Mouse (Mus musculus) heart, postnatal 25 days (tissue): ENCODE data around the gene Garnl3. TPM values are rescaled to one million over a fixed set of nuclear protein-coding genes. Genes with fewer than 3 reads are reported as not detected.

ENCODE experiments used
- DNase-seq: peaks from one replicate; pipeline ENCODE4 v3.0.0; 2022; ENCODE audit warnings: low spot score
- intact Hi-C: fragments of 180-260 bp; cut with DNase I; formaldehyde crosslinking; loops from one replicate; pipeline ENCODE4 v1.15.1; 2025
- total RNA-seq, 2 experiments: library from RNA; stranded (reverse); gene quantifications; 2 replicates each; pipeline ENCODE4 v1.2.3; 2021

Garnl3 gene
- 1 to 10 TPM; 3.0 to 3.3 TPM for total RNA-seq

DNA sequence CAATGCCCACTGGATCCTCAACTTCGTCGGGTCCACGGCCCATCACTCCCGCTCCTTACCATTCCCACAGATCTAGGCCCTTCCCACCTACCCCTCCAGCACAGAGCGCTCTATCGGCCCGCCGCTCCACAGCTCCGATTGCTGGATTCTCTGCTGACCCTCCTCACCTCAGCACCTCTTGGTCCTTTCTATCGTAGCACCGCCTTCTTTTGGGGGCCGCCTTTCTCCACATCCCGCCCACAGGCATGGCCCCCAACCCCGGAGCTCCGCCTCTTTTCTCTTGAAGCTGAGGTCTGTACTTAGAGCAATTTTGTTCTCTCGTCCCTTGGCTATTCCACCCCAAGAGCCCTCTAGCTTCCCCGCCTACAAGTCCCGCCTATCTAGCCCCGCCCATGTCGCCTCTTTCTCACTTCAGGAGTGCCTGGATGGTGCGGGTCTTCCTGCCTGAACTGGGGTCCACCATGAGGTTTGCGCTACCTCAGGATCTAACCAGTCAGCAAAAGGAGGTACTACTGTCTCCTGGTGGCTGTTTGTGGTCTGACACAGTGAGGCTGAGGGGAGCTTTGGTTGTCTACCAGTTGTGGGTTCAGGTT, at the start of gene Garnl3:
Garnl3 (minus strand) TSS at position 155 of the 593 bp plus-strand sequence.
- peak; percentile 61 for DNase-seq
- intact Hi-C loops = loop anchor here (5.0 kb wide), 2 partner anchors 109 to 139 kb away; no protein-coding TSS in a partner anchor

DNA sequence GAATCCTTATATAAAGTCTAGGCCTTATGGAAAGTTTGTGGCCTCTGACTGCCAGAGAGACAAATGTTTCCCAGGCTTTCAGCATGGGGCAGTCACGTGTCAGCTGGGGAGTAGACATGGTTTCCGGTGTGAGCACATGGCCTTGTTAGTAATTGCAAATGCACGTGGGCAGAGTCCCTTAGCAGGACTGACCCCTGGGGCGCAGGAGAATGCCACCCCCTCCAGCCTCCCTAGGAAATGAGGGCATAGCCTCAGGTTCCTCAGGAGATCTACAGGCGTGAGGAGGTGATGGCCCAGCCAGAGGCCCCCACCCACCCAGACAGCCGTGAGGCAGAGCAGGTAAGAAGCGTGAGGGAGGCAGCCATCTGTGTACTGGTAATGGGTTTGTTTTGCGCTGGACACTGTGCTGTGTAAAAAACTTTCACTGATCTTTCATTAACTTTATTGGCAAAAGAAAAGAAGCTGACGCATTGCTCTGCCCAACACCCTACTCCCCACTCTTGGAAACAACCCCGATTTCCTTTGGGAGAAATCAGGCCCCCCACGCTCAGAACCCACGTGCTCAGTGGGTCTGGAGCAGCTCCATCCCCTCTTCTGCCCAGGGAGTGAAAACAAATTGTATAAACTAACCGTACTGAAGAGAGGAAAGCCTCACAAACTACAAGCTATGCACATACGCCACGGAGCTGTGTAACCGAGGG, 48.6 kb upstream of the Garnl3 start:
- peak; percentile 53 for DNase-seq
- intact Hi-C loops = no loop called here

DNA sequence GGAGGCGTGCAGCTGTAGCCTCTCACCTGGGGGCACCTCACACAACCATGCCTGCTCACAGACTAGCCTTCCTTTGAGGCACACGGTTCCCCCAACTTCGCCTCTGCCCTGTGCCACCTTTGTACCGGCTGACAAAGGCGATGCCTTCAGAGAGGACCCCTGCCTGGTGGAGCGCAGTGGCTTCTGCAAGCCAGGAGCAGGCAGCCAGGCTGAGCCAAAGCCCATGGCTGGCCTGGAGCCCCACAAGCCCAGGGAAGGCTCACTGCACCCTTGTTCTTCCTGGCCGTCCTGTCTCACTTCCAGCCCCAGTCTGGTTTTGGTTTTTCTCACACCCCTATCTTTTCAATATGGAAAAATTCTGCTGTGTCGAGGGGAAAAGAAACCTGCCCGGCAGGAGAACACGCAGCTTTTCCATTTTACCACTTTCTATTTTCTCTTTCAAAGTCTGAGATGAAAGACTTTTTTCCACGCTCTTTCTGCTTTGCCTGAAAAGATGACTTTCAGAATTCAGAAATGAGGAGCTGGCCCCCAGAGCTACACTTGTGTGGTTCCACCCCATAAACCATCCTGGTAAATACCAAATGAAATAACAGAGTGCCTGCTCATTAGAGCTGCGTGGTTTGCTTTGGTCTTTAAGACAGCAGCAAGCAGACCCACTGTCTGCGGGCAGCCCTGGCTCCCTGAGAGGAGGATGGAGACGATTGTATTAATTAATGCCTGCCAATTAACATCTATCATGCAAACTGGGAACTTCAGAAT, 47.9 kb upstream of the Garnl3 start:
- DNase-seq = no peak
- intact Hi-C loops = no loop called here

DNA sequence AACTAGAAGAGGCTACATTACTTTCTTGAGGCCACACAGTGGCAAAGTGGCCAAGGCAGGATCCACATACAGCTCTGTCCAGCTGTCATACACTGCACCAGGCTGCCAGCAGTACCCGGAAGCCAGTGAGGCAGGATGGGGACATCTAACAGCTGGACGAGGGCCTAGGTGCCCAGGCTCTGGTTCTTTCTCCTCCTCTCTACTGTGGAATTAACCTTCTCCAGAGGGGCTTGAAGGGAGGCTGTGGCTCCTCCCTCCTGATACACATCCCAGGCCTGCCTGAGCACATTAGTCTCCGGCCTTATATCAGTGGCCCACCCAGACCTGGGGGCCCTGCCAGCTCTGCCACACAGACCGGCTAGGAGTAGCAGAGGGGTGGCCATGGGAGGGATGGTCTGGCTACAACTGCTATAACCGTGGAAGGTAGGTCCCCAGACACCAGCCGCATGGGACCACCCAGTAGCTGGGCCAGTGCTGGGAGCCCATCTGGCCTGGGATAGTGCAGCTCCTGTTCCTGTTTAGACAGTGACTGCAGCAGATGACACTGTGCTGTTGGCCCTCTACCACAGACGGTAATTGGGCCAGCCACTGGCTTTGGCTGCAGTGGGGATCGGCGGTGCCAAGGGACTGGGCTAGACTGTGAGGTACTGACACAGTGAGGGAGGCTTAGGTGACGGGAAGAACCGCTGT, 46.9 kb upstream of the Garnl3 start:
- intact Hi-C loops = no loop called here
- DNase-seq = no peak

DNA sequence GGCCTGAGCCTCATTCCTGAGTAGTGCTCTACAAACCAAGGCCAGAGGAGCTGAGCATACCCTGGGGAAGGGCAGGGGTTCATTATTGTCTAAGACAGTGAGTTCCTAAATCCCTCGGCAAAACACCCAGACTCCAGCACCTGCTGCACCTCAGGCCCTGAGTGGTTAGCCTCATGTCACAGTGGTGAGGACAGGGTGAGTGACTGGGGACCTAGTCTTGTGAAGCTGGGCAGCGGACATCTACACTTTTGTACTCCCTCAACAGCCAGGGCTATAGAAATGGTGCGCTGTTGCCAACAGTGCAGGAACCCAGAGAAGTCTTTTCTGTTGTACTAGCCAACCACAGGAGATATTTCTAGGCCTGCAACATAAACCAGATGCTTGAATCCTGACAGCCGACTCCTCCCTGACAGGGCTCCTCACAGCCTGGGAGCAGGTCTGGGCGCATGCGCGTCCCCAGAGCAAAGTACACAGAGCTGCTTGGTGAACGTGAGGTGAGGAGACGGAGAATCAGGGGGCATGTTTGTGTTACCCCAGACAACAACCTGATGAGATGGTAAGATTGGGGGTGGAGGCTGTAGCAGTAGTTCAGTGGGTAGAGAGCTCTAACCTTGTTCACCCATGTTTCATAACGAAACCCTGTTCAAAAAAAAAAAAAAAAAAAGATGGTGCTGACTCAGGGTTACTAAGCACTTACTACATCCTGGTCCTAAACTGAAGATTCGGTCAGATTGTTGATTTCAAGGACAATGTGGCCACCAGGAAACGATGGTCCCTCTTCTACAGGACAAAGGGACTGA, 46.2 kb upstream of the Garnl3 start:
- no peak for DNase-seq
- intact Hi-C loops = no loop called here

DNA sequence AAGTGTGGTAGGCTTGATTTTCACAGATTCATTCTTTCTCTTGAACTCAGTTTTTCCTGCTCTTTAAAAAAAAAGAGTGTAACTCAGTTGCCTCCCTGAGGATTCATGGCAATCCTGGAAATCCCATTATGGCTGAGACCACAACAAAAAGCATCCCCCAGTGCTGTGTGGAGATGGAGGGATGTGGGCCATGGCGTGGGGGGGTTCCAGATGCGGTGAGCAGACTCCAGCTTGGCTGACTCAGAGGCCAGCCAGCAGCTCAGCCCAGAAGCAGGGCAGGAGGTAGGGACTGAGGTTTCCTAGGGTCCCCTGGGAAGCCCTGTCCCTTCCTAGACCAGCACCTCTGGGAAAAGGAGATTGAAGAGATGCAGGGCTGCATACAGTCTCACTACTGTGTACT, 45.5 kb upstream of the Garnl3 start:
- intact Hi-C loops = no loop called here
- DNase-seq = no peak

DNA sequence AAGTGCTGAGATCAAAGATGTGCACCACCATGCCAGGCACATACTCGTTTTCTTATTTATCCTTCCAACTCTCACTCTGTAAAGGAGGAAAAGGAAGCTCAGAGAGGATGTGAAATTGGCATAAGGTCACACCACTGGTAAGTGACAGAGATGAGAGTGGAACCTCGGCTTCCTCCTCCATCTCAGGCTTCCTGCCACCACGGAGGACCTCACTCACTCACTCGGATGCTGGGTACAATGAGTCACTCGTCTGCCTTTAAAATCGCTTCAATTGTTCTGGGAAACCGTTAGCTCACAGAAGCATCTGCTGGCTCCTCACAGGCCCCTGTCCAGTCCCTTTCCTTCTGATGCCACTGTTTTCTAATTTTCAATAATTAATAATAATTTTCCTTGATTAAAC, 45.1 kb upstream of the Garnl3 start:
- no peak for DNase-seq
- intact Hi-C loops = no loop called here

DNA sequence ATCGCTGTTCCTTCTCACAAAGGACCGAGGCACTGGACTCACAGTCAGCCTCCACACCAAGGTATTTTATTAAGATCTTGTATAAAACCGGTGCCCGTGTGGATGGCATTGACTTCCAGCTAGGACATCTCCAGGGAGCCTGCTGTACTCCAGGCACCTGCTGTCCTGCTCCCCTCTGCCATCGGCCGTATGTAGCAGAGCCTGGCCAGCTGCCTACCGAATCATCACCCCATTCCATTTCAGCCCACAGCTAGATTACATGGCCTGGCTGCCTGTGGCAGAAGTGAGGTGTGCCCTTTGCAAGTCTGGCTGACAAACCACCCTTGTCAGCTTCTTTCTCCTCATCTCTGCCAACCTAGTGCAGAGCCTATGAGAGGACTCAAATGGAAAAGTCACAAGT, 42.2 kb upstream of the Garnl3 start:
- intact Hi-C loops = no loop called here
- no peak for DNase-seq

DNA sequence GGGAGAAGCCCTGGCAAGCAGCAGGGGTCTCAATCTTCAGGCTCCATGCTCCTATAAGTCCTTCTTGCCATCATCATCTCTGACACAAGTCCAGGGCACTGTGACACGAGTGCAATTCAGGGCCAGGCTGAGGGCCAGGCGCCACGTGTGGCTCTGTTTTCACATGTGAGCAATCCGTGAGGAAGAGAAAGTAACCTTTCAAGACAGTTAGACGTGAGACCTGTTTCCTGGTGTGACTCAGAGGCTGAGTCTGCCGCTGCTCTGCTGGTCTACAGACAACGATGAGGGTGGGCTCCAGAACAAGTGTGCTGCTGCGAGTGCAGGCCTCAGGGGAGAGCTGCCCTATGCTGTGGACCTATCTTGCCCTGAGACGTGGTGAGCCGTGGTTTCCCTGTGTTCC, 41.7 kb upstream of the Garnl3 start:
- DNase-seq = no peak
- intact Hi-C loops = no loop called here

DNA sequence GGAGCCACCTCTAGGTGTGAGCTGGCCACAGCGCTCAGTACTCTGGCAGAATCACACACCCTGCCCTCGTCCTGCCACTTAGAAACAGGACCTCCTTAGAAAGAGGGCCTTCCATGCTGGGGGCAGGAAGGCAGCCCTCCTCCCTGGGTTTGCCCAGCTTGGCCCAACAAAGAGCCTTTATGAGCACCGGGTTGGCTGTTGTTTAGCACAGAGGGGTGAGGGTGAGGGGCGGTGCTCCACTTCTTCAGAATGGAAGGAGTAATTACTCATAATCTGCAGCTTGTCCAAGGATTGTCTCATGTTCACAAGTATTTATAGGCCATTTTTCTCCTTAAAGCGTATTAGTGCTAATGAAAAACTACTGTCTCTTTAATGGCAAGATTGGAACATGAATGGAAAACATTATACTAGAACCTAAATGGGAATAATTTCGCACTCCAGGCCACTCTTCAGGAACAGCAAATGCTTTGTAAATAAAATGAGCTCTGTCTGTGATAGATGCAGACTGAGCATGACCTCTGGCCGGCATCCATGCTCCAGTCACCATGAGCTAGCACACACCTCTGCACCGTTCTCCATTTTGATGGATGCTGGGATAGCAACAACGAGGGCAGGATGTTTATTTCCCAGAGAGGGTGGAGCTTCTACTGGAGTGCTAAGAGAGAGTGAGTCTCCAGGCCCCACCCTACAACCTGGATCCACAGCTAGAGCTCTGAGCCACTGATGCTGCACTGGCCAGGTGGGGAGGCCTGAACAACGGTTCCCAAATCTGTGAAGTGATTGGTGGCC, 39.5 kb upstream of the Garnl3 start:
- no peak for DNase-seq

DNA sequence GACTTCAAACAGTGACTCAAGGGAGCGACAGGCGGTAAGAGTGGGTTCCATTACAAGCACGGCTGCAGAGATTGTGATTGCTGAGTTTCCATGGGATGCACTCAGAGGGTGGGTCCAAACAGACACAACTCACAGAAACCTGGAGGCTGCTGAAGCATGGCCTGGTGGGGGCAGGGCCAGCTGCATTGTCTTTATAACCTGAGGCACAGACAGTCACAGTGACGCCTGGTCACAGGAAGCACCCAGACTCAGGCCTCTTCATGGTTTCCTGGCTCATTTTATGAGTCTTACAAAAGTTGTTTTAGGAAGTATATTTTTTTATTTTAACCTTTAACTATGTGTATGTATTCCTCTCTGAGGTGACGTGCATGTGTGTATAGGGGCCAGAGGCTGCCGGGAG, 38.0 kb upstream of the Garnl3 start:
- intact Hi-C loops = no loop called here
- no peak for DNase-seq

More for the DNA sequence above, 39.5 kb upstream of the Garnl3 start:
- intact Hi-C loops = no loop called here

DNA sequence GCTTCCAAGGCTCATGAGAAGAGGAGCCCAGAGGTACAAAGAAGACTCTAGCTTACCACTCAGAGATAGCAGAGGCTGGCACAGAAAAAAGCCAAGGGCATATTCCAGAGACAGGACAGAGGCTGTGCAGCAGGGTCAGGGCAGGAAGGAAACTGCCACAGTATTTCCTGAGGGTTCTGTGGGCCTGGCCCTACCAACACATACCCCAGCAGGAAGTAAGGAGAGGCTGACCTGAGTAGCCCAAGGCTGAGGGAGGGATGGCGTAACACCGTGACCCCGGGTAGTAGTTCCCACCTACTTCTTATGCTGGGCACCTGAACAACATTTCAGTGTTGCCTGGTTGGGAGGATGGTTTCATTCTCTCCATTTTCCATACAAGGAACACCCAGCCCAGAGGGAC, 35.6 kb upstream of the Garnl3 start:
- intact Hi-C loops = no loop called here
- no peak for DNase-seq

DNA sequence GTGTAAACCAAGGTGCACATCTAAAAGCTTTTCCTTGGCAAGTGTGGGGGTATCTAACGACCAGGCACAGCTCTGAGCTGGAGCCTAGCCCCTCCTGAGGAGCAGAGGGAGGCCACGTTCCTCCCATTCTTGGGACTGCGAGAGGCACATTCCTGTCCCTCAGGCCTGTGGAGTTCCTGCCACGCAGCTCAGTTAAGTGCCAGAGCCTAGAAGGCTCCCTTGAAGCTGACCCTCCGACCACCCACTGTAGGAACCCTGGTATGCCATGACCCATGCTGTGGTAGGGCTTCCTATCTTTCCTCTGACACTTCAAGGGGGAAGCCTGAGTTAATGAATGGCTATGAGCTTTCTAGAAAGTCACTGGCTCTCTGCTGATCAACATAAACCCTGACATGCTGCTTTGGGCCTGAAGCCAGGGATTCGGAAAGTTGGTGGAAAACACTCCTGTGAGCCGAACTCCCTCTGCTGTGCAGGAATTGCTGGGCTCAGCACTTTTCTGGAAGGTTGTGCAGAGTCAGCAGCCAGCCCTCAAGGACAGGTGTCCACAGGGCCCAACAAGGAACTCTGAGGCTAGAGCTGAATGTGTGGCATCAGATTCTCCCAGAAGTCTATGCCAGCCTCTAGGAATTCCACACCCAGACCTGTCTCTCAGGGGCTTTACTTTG, 34.4 kb upstream of the Garnl3 start:
- intact Hi-C loops = no loop called here
- DNase-seq = no peak

DNA sequence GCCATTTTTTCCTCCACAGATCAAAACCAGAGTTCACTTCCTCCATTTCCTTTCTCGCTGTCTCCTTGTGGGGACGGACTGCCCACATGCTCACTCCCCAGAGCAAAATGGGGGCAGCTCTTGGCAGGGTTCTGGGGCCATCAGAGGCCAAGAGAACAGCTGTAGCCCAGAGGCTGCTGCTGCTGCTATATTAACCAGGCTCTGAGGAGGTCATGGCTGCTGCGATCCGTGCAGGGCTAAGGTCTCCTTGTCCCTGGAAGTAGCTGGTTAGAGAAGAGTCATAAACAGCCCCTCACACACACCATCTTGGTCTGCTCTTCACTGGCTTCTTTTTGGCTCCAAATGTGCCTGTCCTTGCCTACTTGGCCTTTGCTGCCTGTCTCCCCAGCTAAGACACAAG, 33.8 kb upstream of the Garnl3 start:
- intact Hi-C loops = no loop called here
- DNase-seq = no peak

DNA sequence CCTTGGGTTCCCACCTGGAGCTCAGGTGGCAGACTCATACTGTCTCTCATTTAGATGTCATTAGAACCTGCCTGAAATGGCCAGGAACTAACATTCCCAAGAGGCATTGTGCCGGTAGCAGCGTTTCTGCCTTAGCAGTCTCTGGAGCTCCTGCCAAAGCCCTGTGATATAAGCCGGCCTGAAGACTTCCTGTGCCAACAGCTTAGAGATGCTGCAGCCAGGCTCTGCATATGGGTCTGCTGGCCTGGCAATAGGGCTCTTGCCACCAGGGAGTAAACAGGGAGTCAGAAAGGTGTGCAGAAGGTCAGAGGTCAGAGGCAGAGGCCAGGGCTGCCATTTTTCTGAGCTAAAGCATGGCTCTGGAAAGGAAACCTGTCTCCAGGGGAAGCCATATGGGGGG, 33.2 kb upstream of the Garnl3 start:
- DNase-seq = no peak

DNA sequence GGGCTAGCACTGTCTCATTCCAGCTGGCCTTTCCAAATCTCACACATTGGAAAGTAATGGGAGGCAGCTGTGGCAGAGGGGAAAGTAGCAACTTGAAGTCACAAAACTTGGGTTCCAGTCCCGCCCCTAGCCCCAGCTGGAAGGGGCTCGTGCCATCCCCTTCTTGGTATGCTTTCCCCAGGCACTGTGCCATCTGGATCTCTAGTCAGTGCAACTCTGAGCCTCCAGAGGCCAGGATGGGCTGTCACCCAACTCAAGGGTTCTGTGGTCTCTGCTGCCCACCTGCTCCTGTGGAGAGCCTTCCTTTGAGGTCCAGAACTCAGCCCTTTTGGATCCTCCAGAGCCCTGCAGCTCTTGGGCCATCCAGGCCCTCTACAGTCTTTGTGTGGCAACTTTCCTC, 30.7 kb upstream of the Garnl3 start:
- no peak for DNase-seq
- intact Hi-C loops = no loop called here

More for the DNA sequence above, 33.2 kb upstream of the Garnl3 start:
- intact Hi-C loops = no loop called here

DNA sequence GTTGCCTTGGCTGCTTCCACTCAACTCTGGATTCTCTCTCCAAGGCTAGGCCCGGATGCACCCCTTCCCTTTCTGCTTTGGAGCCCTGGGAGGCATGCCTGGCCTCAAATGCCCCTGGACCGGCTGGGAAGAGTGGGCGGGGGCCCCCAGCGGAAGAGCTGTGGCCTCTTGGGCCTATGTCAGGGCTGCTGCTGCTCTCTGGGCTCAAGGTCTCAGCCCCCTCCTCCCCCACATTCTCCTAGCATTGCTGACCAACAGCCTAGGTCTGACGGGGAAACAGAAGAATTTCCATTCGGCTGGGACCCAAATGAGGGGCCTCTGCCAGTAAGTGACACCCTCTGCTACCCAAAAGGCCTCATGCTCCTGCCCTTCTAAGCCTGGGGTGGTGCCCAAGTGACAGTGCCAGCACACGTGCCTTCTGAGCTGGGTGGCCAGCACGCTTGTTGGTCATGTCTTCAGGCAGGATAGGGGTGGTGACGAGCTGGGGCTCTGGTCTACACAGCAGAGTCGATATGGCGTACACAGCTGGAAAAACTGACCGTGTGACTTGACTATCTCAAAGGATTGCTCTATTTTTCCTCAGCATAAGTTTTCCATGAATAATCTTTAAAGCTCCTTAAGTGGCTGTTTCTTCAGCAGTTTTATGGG, 29.0 kb upstream of the Garnl3 start:
- DNase-seq = peak; percentile 81
- intact Hi-C loops = no loop called here

DNA sequence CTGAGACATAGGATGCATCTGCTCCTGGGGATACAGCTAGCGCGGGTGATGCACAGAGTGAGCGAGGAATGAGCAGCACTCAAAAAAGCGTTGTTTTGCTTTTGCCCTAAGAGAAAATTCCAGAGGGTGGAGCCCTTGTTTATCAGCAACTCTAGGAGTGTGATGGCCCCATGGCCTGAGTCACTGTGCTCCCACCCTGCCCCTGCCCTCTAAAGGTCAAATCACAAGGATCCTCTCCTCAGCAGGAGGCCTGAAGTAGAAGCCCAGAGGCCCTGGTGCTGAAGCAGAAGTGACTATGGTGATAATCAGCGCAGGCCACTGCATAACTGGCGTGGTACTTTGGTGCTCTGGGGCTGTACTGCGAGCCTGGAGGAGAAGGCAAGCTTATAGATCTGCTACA, 28.1 kb upstream of the Garnl3 start:
- intact Hi-C loops = loop anchor here (5.0 kb wide), 1 partner anchor 58 kb away; the partner anchor contains the start of gene Angptl2

More for the DNA sequence above, 28.1 kb upstream of the Garnl3 start:
- no peak for DNase-seq
